Comparison of ENCODE assay signal across 23 mouse cellular contexts in the genomic region with DNA sequence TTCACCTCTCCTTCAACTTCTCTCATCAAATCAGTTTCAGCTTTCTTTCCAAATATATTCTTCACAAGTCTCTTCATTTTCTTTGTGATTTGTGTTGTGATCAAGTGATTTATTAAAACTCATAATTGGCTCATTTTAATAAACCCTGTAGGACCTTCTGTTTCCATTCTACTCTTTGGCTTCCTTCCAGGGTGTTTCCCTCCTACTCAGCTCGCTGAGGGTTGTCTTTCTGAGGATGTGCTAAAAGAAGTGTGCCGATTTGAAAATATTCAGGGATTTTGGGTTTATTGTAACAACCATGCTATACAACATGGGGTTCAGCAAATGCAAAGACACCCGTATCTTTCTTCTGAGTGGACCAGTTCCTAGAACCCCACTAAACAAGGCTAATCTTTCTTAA.
"Had no signal": no experiment of that assay in that cellular context is flagged by ENCODE, and none has a peak within 500 bp of the region (broad histone marks: within the 10 kb centered on the region; RNA-seq: fewer than 3 reads in every experiment).

No protein-coding gene starts in this region.

- H3K27me3 ChIP-seq: heart, embryonic 12.5 days; kidney, embryonic 15.5 days; limb, embryonic 13.5 days; limb, embryonic 15.5 days; liver, embryonic 12.5 days had no signal

- H3K27ac ChIP-seq: gastrocnemius, adult 2 months; heart, adult 2 months; hindbrain, embryonic 14.5 days; kidney, embryonic 15.5 days; limb, embryonic 13.5 days; limb, embryonic 15.5 days; liver, embryonic 12.5 days; liver, embryonic 14.5 days had no signal

- H3K4me2 ChIP-seq: heart, embryonic 12.5 days; hindbrain, embryonic 14.5 days; kidney, embryonic 15.5 days; limb, embryonic 13.5 days; limb, embryonic 15.5 days; liver, embryonic 12.5 days had no signal

- H3K9ac ChIP-seq: heart, embryonic 12.5 days; hindbrain, embryonic 14.5 days; kidney, embryonic 15.5 days; limb, embryonic 13.5 days; limb, embryonic 15.5 days; liver, embryonic 12.5 days; liver, embryonic 14.5 days had no signal

- H3K4me3 ChIP-seq: gastrocnemius, adult 2 months; heart, adult 2 months; heart, embryonic 12.5 days; kidney, embryonic 15.5 days; limb, embryonic 13.5 days; limb, embryonic 15.5 days; liver, embryonic 12.5 days had no signal

- DNase-seq: gastrocnemius, adult 2 months; gastrocnemius, postnatal 10 days; gastrocnemius, postnatal 25 days; heart, adult 2 months; heart, postnatal 10 days; heart, postnatal 4 days; kidney, adult 11 months; kidney, adult 2 months; kidney, adult 9 months; kidney, postnatal 14 days; kidney, postnatal 36 days; layer of hippocampus, adult 9-11 months; layer of hippocampus, postnatal 36 days; left cerebral cortex, postnatal 4 days had no signal

- H3K9me3 ChIP-seq: heart, embryonic 12.5 days; kidney, embryonic 15.5 days; limb, embryonic 13.5 days; limb, embryonic 15.5 days; liver, embryonic 12.5 days had no signal

- ATAC-seq: hindbrain, embryonic 16.5 days; intestine, embryonic 16.5 days; liver, embryonic 12.5 days had no signal

- H3K36me3 ChIP-seq: heart, embryonic 12.5 days; kidney, embryonic 15.5 days; limb, embryonic 13.5 days; limb, embryonic 15.5 days; liver, embryonic 12.5 days had no signal
